Mouse (Mus musculus) splenic B cell, adult 2 months (primary cell): Measurements from ENCODE around the gene Optn.
A peak's percentile ranks its signal among the peaks of the same experiment; 100 is the strongest.

Experiments
- DNase-seq: peaks from one replicate; pipeline ENCODE4 v3.0.0-alpha.2; 2011; ENCODE audit warnings: low read depth, low spot score
- H3K27me3 ChIP-seq: 2 replicates; pipeline ENCODE4 v1.6.1; 2012; ENCODE audit warnings: mild to moderate bottlenecking, low read length, moderate library complexity, mixed read lengths; ENCODE audit not compliant: control insufficient read depth, poor library complexity, insufficient read depth, severe bottlenecking
- H3K36me3 ChIP-seq: 2 replicates; pipeline ENCODE4 v1.6.1; 2012; ENCODE audit warnings: mild to moderate bottlenecking, low read length, moderate library complexity, mixed read lengths; ENCODE audit not compliant: control insufficient read depth, poor library complexity, insufficient read depth, severe bottlenecking

The Optn gene

DNA sequence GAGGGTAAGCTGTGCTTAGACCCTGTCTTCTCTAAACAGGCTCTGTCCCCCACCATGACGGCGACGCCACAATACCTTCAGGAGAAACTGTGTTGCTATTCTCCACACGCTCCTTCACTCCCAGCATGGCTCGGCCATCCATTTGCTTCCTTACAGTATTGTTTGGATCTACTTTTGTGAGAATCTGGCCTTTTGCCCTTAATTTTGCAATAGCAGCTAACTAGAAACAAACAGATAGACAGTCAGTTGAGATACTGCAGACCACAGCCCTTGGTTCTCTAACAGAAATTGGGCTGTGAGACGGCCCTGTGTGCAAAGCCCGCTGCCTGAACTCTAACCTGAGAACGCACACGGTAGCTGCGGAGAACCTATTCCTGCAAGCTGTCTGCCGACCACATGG, 68.2 kb downstream of the Optn start:
- Histone ChIP-seq H3K27me3 (no peaks in the 10 kb centered on the region), H3K36me3 (no peaks in the 10 kb centered on the region)
- DNase-seq: no peak

DNA sequence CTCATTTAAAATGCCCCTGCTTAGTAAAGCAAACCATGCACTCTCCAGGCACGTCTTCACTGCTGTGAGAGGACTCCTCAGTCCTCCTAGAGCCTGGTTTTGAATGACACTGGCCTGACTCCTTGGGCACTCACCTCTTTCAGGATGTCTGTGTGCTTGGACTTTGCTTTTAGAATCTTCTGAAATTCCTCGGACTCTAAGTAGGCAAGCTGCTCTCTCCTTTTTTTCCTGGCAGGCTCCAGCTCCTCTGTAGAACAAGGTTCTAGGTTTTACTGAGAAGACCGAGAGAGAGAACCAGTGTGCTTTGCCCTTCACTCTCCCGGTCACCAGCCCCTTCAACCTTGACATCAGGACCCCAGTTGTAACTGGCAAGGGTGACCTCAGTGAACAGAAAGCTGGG, 69.4 kb downstream of the Optn start:
- Histone ChIP-seq H3K27me3 (no peaks in the 10 kb centered on the region), H3K36me3 (no peaks in the 10 kb centered on the region)
- no peak for DNase-seq

DNA sequence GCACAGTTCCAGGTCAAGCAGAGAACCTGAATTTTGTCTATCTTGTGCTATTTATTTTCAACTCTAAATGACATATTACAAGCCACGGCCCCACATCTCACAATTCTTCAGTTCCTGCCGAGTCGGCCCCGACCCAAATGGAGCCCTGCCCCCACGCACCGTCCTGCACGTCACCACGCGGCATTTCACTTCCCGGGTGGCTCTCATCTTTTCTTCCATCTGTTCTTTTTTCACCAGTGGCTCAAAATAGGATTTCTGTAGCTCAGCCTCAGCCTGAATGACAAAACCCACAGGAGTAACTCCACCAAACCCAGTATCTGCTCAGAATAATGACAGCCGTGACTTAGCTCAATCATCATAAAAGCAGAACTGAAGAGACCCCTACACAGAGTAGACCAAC, 70.3 kb downstream of the Optn start:
- no peaks in the 10 kb centered on the region for H3K36me3 ChIP-seq
- no peak for DNase-seq
- no peaks in the 10 kb centered on the region for H3K27me3 ChIP-seq

DNA sequence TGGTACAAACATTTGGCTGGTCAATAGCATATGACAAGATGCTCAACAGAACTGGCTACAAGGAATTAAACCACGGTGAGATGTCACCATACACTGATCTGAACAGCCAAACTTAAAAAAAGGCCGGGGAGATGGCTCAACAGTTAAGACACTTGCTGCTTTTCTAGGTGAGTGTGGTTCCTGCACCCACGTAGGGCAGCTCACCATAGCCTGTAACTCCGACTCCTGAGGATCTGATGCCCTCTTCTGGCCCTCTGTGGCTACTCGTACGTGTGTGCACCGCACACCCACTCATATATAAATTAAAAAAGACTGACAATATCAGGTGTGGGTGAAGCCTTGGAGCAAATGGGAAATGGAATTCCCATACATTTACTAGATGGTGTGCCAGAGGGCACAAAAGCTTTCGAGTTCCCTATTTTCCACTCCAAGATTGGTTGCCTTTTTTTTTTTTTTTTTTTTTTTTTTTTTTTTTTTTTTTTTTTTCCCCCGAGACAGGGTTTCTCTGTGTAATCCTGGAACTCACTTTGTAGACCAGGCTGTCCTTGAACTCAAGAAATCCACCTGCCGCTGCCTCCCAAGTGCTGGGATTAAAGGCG, 74.9 kb downstream of the Optn start:
- Histone ChIP-seq H3K27me3 (no peaks in the 10 kb centered on the region; the same call in 1 of the 2 replicates), H3K36me3 (no peaks in the 10 kb centered on the region)
- peak; percentile 37 for DNase-seq

DNA sequence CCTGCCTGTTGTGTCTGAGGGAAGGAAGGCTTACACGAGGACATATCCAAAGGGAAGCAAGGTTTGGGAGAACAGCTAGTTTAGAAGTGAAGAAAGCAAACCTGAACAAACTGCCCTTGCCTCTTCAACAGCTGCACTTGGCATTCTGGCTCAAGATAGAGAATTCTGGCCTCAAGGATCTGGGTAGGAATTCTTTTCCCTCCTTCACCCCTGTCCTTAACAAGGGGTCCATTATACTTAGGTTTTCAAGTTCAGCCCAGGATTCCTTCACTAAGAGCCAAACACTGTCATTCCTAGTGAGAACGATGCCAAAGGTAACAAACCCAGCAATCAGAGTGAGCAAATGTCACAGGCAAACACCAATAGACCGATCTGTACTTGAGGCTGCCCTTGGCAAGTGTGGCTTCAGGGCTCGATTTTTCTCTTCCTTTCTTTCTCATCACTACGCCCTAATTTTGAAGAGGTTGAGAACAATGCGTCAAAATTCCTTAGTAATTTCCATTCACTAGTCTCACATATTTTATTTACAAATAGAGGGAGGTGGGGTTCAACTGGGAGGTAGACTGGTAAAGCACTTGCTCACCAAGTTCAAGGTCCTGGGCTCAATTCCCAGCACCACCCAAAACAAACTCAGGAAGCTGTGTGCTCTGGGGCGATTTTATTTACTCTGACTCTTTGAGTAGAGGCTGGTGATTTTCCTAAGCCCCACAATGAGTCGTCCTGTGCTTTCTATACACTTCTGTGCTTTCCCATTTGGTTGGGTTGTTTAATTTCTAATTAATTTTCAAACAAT, 76.3 kb downstream of the Optn start:
- no peak for DNase-seq
- H3K27me3 ChIP-seq: no peaks in the 10 kb centered on the region; the same call in 1 of the 2 replicates

DNA sequence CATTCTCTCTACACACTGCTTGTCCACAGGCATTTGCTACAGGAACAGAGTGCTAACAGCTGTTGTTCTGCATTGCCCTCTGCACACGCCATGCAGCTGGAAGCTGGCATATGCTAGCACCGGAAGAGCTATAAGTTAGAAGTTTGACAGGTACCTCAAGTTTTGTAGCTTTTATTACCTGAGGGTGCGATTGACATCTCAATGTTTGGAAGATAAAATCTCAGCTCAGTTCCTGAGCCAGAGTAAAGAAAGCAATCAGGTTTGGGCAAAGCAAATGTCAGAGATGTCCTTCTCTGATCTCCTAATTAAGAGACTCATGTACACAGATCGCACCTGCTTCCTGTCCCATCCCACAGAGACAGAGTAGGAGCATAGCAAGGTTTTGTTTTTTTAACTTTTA, 77.1 kb downstream of the Optn start:
- Histone ChIP-seq H3K27me3 (no peaks in the 10 kb centered on the region; the same call in 1 of the 2 replicates), H3K36me3 (no peaks in the 10 kb centered on the region)
- no peak for DNase-seq

More for the DNA sequence above, 76.3 kb downstream of the Optn start:
- H3K36me3 ChIP-seq: no peaks in the 10 kb centered on the region

DNA sequence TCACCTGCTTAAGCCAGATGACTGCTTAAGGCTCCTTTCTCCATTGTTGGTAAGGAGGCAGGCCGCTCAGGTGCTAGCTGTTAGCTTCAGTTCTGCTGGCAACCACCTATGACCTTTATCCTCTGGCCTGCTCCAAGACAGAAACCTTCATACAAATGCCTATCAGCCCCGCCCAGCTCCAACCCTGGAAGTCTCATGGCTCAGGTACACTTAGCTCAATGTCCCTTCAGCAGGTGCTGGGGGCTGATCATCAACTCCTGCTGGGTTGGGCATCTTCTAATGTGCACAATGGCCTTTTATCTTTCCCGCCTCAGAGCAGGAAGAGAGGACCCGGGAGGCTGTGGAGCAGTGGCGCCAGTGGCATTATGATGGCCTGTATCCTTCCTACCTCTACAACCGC, 78.9 kb downstream of the Optn start:
- DNase-seq: no peak
- Histone ChIP-seq H3K36me3 (no peaks in the 10 kb centered on the region), H3K27me3 (no peaks in the 10 kb centered on the region; the same call in 1 of the 2 replicates)

DNA sequence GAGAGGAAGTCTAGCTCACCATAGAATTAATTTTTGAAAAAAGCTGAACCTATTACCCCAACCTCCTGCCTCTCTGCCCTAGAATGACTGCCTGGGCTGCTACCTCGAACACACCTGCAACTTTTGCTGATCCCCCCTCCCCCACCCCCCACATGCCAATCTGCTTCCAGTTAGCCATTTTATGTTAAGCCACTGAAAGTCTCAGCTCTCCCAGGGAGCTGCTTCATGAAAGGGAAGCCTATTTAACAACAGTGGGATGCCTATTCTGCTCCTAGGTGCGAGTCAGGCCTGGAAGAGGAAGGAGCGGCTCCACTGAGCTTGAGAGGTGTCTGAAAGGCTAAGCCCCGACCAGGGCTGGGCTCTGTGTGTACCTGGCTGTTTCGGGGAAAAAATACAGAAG, 79.9 kb downstream of the Optn start:
- H3K27me3 ChIP-seq: no peaks in the 10 kb centered on the region; the same call in 1 of the 2 replicates
- H3K36me3 ChIP-seq: no peaks in the 10 kb centered on the region
- no peak for DNase-seq

DNA sequence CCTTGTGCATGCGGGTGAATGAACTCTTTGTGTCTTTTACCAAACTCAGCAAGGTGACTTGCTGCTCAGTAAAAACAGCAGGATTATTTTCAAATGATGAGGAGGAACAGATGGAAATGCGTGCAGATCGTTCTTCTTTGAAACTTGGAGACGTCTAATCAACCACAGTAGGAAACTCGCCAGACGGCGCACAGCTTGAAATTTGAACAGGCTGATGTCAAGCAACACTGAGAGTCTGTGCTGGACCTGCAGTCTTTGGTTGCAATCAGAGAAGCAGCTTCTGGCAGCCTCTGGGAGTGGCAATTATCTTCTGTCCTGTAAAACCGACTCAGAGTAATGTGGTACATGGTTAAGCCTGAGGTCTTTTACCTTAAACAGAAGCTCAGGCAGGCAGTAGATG, 85.8 kb downstream of the Optn start:
- H3K36me3 ChIP-seq: no peaks in the 10 kb centered on the region
- no peak for DNase-seq
- H3K27me3 ChIP-seq: no peaks in the 10 kb centered on the region

DNA sequence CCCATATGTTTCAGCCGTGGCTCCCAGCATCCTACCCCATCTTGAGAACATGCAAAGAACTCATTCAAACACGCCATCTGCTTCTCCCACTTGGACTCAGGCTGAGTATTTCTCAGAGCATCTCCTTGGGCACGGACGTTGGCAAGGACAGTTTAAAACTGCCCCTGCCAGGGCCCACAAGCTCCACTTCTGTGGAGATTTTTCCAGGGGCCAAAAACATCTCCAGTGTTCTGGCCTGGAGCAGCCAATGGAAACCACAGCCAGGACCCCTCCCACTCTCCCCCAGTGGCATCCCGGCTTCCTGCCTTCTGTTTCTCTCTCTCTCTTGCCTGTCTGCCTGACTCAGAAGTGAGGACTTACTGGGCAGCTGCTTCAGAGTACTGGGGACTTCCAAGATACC, 88.0 kb downstream of the Optn start, which contains the start of gene Ucma:
Gene Ucma, plus strand, starts transcription at position 316 of the 400 bp plus-strand sequence.
- Histone ChIP-seq H3K27me3 (no peaks in the 10 kb centered on the region), H3K36me3 (no peaks in the 10 kb centered on the region)

More for the DNA sequence above, 88.0 kb downstream of the Optn start, which contains the start of gene Ucma:
- no peak for DNase-seq
